Mouse (Mus musculus) skeletal muscle tissue, adult 2 months (tissue): ENCODE data around the gene Adarb2.

Source experiments
- DNase-seq: peaks from one replicate; pipeline ENCODE4 v3.0.0-alpha.2; 2012; ENCODE audit warnings: low read depth, low spot score

Adarb2 gene

DNA sequence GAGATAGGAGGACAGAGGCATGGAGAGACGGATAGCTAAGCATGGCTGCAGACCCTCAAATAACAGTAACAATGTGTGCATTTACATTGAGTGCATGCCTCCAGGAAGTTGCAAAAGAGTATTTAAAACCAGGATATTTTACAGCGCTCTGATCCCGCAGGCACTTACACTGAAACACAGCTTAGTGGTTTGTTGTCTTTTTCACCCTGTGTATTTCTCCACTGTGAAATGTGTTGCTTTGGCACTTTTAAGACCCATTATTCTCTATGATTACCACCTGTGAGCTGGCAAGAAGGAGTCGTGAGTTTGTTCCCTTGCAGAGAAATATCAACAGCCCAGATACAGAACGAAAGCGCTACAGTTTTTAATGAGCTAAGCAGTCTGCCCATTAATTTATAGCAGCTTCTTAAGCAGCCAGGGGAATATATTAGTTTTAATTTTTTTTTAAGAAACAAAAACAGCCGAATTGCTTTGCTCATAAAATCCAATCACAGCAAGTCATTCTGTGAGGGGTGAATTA lies 167.3 kb downstream of the Adarb2 start:
- no peak for DNase-seq

DNA sequence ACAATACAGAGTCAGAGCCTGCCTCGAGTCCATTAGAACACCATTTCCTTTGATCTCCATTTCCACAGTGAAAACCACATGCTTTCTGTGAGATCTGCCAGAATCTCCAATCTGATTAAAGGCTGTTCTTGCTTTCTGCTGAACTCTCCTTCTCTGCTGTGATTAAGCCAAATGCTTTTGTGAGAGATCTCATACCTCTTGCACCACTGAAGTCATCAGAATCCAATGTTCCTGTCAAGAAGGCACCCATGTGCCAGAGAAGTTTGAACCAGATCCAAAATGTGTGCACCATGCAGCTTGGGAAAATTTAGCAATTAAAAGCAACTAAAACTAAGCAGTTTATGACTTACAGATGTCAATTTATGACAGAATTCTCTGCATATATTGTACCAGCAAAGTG lies 185.9 kb downstream of the Adarb2 start:
- DNase-seq, result no peak

DNA sequence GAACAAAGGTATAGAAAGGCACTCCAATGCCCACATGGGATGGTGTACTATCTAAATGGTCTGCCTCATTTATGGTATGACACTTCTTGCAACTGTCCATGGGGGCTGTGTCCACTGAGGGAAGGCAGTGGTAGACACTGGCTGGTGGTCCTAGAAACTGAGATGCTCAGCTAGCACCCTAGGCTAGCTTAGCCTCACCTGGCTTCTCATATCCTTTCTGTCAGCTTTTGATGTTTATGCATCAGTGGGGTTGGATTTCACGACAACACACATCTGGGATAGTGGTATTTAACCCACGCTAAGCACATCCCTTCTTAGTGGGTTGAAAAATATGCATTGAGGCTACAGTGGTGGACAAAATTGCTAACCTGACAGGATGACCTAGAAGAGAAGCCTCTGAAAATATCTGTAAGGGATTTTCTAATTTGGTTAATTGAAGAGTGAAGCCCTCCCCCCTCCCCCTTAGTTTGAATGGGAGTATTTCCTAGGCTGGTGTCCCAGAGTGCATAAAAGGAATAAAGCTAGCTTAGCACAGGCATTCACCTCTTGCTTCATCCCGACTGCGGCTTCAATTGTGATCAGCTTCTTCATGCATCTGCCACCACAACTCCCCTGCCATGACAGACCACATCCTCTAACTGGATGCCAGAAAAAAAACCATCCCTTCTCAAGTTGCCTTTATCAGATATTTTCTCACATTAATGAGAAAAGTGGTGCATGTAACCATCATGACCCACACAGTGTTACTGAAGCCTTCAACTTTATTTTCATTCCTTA lies 197.8 kb downstream of the Adarb2 start:
- no peak for DNase-seq

DNA sequence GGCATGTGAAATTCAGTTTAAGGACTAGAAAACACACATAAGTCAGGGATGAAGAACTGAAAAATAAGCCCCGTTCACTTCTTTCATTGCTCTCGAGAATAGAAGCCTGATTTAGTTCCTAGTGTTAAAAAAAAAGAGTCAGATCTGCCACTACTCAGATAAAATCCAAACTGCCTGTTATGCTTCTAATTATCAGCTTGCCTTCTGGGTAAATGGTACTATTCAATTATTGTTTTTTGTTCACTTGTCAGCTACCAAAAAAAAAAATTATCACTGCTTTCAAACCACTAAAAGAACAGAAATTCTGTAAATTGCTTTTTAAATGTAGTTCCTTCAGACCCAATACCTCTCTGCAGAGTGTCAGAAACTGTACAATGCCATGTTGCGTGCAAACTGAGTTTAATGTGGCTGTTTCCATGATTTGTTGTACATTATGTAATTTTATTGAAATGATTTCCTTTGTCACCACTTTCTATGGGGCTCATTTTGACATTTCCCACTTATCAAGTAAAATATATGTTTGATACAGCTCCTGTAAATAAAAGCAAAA lies 199.7 kb downstream of the Adarb2 start:
- no peak for DNase-seq

DNA sequence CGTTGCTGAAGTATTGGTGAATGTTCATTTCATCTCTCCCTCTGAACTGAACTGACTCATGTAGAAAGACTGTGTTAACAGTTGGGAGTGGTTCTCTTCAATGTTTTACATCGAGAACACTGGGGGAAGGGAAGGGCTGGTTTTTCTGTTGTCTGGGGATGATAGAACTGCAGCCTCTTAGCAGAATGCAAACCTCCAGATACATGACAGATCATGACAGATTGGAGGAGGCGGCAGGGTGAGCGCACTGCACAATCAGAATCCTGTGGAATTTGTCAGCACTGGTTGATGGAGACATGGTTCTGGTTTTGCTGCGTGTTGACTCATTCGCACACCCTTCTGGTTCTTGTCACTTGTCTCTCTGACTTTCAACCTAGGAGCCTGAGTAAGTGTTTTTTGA lies 203.4 kb downstream of the Adarb2 start:
- no peak for DNase-seq

DNA sequence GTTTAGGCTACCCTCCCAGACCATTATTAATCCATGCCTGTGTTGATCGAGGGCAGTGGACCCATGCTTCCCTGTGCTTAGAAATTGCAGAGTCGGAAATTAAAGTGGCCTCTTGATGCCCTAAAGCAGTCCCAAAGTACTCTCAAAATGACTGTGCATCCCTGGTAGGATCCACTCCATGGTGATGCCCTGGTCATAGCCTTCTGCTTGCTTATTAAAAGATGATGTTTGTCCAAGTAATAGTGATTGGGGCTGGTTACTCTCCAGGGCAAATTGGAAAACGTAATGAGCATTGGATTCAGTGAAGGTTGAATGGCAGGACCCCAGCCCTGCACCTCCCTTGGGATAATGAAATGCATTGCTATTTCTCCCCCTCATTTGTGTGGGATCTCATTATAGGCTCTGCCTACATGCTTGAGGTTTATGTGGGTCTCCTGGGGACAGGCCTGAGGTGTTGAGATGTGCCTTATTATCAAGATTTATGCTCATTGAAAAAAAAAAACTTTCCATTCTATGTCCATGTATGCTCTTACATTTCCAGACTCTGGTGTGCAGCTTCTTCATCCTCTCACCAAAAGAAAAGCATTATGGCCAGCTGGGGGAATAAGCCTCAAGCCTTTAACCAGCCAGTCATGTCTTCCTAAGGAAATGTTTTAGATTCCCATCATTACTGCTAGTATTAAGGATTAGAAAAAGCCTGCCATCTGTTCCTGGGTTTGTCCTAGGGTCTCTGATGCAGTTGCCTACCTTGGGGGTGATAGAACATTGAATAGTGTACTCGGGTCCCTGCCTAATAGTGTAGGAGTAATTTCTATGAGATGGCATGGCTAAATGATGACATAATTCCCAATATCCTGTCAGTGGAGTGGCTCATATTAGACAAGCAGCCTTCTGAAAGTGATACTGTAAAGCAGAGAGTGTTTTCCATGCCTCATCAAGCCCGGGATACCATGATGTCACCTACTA lies 208.0 kb downstream of the Adarb2 start:
- no peak for DNase-seq

DNA sequence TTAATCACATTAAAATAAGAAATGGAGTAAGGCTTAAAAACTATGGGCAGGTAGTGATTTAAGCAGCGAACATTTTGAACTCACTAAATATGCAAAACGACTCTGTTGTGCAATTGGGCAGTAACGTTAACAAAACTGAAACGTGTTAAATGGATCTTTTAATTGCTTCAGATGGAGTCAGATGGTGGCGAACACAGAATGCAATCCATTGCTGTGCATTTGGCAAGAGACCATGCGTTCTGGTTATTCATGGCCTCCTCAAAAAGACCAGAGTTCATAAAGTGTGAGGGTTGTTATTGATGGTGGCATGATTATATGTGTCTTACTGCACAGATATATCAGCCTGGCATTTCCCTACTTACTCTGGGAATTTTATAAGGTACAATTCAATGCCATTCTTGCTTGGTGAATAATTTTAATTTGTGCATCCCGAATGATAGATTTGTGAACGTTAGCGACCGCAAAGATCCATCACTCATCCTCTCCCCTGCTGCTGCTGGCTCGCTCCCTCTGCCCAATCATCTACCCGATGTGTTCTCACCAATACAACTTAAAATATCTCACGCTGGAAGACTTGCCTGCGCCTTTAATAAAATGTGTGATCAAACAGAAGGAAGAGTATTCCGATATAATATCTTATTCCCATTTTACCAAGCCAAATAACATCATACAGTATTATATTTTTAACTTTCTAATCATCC lies 221.5 kb downstream of the Adarb2 start:
- DNase-seq, result no peak

DNA sequence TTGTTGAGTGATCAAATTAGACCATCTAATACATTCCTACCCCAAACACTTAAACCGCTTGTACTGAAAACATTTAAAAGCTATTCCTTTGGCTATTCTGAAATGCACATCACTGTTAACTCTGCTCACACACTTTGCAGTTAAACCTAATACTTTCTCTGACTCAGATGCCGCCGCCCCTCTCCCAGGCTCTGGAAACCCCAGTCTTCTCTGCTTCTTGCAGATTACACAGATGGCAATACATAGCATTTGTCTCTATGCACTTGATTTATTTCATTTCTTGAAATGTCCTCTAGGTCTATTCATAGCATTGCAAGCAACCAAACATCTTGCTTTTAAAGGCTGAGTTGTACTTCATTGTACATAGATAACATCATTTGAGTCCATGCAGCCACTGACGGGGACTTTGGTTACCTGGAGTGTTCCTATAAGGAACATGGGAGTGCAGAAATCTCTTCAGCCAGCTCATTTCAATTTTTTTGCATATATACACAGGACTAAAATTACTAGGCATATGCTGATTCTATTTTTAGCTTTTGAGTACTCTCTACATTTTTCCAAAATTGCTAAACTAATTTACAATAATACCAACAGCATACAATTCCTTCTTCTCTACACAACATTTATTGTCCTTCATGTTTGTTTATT lies 236.6 kb downstream of the Adarb2 start:
- DNase-seq, result no peak

DNA sequence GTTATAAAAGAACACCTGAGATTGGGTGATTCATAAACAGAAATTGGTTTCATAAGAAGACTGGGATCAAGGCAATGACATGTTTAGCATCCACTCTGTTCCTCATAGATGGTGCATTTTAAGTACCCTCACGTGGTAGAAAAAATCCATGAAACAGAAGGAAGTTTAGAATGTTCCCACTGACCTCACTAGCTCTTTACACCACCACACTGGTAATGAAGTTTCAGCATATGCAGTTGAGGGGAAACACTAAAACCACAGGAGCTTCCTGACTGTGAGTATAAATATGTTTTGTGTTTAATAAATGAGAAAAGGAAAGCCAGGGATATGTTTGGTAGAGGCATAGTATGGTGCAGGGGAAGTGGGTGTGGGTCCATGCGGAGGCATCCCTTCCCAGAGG lies 242.7 kb downstream of the Adarb2 start:
- DNase-seq, result no peak

DNA sequence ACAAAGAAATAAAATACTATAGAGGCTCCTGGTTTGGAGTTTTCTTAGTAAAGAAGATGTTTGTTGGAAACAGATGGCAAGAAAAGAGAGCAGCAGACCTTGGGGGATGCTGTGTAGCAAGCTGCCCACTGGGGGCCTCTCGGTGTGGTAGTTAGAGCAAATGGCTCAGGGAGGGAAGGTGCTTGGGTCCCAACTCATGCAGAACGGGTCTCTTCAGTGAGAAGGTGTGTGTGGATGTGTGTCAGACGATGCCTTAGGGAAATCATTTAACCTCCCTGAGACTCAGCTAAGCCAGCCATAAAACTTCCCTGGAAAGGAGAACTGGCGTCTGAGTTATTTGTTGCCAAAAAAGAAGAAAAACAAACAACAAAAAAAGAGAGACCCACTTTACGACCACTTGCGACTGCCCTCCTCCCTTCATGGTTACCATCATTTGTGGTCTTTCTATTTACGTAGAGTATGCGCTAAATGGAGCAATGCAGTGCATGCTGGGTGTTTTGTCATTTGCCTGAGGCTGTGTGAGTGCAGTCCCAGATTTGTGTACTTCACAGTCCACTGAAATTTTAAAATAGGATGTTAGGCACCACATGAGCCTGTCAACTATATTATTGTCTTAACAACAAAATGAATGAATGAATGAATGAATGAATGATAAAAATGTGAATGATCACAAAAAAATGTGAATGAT lies 245.7 kb downstream of the Adarb2 start:
- no peak for DNase-seq

DNA sequence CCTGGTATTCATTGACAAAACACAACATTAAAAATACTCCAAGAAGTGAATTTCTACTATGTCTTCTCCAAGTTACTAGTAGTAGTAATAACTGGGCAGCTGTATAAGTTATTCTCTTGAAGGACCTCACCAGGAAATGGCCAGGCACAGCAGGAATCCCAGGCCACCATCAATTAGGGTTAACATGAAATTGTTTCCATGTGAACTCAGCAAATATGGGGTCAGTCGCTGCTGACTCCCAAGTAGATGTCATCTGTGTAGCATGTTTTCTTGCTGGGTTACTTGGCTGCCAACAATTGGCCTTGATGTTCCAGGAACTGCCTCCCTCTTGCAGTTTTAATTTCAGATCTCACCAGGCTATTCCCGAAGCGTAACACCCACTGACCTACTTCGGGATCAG lies 248.9 kb downstream of the Adarb2 start:
- peak; percentile 7 for DNase-seq

DNA sequence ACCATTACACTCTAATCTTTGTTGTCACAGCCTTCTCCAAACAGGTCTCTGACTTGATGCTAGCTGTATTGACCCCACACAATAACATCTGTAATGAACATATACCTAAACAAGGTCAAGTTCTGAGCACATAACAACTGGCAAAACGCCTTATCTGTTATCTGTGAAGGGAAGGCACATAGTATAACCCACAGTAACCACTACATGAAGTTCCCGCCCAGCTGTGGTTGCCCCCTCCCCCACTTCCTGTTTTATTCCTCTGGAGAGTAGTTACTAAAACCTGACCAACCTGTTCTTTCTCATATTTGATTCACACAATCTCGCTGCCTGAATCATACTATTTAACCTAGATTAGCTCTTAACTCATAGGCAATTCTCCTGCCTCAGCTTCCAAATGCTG lies 254.2 kb downstream of the Adarb2 start:
- DNase-seq, result no peak

DNA sequence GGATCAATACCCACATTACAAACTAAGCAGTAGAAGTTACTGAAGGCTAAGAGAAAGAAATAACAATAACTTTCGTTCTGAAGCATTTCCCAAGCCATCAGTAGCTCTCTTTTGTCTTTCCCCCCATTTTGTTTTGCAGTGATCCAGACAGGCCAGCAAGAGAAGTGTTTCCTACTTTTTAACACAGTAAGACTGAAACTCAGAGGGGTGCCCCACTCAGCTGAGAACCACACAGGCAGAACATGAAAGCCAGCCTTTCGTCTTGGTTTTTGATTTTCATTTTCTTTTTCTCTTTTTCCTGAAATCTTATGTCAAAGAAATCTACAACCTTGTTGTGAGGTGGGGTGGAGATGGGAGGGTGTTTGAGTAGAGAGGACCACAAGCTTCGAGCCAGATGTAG lies 255.2 kb downstream of the Adarb2 start:
- DNase-seq, result no peak

DNA sequence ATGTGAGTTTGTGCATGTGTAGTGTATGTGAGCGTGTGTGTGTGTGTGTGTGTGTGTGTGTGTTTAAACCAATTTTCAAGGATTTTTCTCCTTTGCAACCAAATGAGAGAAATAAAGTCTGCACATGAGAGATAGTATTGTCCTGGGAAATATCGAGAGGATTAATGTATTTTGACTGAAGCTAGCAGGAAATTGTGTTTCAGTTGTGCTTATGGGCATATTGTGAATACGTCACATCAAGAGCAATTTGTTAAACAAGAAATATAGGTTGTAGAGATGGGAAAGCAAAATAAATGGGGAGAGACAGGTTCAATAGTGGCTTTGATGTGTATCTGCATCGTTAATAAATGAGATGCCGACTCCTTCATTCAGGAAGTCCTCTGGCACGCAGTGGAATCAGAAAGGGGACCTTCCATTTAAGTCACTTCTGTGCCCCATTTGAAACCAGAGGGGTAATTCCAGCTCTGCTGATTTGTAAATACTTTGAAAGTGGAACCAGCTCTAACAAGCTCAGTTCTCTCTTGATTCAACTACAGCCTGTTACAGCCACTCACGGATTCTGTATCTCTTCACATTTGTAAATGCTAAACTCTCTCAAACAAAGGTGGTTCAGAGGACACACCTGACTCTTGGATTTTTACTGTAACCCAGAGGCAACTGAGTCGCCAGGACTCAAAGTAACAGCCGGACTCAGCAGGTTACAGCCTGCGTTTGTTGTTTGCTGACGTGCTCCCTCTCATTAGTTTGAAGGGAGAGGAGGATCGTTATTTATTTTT lies 265.1 kb downstream of the Adarb2 start:
- no peak for DNase-seq

DNA sequence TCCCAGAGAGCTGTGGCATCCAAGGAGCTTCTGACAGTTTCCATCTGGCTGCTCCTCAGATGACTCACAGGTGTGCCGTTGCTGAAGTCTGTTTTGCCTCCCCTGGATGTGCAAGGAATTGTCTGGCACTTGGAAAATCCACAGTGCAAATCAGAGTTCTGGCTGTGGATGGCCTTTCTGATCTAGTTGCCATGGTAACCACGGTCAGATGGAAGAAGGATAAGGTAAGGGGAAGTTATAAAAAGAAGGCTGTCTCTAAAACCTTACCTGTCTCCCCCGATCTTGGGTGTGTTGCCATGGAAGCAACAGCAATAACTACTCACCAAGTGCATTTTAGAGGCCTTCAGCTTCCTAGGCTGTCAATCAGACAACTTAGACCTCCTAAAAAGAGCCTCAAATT lies 273.6 kb downstream of the Adarb2 start:
- DNase-seq, result no peak

DNA sequence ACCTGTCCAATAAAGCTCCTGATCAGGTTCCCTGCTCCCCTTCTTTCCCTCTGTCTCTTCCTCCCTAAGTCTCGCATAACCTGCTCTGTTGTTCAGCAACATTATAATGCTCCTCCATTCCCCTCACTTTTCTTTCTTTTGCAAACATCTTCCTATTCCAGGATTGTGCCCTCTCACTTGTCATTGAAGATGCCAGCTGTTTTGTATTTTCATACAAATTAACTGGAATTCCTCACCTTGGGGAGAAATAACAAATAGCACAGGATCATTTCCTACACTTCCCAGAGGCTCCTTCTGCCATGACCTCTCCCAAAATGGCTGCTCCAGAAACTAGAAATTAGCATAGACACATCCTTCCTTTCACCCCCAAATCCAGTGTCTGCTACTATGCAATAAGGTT lies 276.1 kb downstream of the Adarb2 start:
- DNase-seq, result no peak

DNA sequence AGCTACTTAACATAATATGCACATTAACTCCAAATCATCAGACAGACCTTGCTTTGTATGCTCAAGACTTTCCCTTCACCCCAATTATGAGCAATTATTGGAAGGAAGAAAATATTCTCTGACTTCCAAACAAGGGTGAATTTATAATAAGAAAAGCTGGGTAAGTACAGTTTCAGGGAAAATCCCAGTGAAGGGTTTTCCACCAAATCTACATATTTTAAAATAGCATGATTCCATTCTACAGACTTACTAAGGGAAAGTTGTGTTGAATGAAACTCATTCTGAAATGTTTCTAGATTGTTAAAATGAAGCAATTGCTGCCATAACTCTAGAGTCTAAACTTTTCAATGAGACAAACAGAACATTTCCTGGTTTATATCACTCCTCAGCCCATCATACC lies 277.3 kb downstream of the Adarb2 start:
- DNase-seq, result no peak

DNA sequence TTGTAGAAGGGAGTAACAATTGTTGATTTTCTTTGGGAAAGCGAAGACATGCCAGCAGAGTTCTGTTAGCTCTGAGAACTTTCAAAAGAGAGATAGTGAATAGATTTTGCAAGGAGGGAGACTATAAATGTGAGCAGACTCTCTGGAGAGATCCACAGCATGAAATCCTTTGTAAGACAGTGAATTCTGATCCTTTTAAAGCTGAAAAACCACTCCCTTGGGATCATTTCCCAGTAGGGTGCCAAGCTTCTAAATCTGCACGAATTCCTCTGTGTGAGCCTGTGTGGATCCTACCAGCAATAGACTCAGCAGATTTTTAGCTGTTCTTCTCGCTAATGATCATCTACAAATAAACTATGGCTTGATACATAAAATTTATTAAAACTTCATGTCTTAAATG lies 278.7 kb downstream of the Adarb2 start:
- no peak for DNase-seq

DNA sequence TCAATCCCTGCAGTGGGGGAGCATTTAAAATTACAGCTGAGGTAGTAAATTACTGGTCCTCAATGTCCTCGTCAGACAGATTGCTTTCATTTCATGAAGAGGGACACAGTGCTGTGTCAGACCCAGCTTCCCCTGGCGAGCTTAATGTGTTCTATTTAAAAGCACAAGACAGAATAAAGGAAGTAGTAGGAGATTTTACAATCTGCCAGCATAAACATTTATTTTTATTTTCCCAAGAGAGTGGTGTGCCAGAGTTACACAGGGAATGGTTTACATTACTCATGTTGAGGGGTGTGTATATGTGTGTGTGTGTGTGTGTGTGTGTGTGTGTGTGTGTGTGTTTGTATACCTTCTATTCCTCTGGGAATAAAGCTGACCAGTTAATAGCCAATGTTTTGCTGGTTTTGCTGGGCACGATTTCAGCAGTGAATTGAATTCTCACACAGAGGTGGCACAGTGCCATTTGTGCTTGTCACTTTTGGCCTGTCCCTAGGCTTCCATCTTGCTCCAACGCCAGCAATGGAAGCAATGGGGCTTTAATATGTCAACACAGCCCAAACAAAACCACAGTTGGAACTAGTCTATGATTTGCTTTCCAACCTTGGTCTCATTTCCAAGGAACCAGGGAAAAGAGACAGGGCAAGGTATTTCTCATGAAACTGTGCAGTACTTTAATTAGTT lies 282.1 kb downstream of the Adarb2 start:
- DNase-seq, result peak; percentile 28
